Mouse (Mus musculus): Measurements from ENCODE around the gene Mast4. TPM values are rescaled to one million over a fixed set of nuclear protein-coding genes. Genes with fewer than 3 reads are reported as not detected.

Mast4 gene
- polyA plus RNA-seq, 1 experiment: 6.4 TPM

DNA sequence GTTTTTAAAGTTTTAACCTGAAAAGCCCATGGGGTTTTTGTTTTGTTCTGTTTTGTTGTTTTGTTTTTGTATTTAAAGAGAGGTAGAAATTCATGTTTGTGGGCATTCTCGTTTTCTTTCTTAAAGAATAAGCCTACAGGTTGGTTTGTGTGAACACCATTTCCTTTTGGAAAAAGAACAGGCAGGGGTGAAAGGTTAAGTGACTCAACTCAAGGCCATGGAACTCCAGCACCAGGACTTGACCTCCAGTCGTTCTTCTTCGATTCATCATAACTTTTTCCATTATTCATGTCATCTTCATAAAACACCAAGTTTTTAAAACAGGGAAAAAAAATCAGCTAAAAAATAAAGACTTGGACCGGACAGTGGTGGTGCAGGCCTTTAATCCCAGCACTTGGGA, 105.2 kb downstream of the Mast4 start:
- TF ChIP-seq CTCF (IDR thresholded peaks at IDR 0.05; ENCODE audit: extremely low read depth, insufficient read depth, insufficient read length, insufficient replicate concordance): no peak
- no peak for TF ChIP-seq POLR2A (IDR thresholded peaks at IDR 0.05; ENCODE audit: low read depth, low read length)
- H3K27ac ChIP-seq (ENCODE audit: insufficient read depth, low read length): no peak overlapping the region
- WGBS: 85% methylated on average over 4 of the region's 4 CpGs
- H3K36me3 ChIP-seq (ENCODE audit: control insufficient read depth, insufficient read depth, low read length): no peaks in the 10 kb centered on the region
- no peaks in the 10 kb centered on the region for H3K27me3 ChIP-seq (ENCODE audit: control insufficient read depth, insufficient read depth, low read length)
- no peak for DNase-seq (ENCODE audit: low read depth in 1 of 2, low spot score in 2 of 2)
- no peaks in the 10 kb centered on the region for H3K4me1 ChIP-seq (ENCODE audit: control insufficient read depth, insufficient read depth, insufficient read length)
- no peak overlapping the region for H3K4me3 ChIP-seq (ENCODE audit: extremely low read depth, insufficient read depth, insufficient read length)

DNA sequence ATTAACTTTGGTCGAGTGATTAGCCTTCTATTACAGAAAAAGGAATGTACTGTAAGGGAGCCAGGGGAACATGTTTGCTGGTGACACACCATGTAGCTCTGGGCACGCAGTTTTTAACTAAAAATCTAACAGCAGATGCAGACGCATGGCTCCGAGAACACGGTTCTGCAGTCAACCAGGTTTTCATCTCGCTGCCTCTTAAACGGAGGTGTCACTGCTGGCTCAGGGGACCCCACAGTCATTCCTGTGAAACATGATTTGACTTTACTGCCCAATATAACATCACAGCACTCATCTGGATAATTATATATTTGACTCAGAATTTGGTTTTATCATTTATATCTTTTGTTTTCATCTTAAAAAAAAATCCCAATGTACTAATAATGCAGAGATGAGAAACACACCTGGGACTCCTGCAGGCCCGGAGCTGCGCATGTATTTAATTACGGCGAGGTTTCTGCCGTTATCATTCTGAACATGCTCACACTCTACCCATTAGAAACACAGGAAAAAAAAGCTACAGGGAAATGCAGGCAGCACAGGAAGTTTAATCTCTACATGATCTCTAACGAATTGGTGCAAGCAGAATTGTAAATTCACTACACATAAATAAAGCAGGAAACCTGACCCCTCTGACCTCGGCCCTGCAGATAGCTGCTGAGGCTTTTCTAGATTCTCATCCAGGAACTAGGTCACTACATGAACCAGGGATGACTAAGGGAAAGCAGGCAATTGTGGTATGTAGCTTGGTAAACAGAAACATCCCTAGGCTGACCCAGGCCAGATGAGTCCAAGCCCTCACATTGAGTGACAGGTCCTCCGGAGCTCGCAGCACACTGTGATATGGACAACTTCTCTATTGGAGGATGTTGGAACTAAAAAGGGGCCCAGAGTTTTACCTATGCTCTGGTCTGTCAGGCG, 108.1 kb downstream of the Mast4 start:
- no peak for DNase-seq (ENCODE audit: low read depth in 1 of 2, low spot score in 2 of 2)
- WGBS: 56% methylated on average over 17 of the region's 17 CpGs
- Histone ChIP-seq H3K36me3 (ENCODE audit: control insufficient read depth, insufficient read depth, low read length) (no peaks in the 10 kb centered on the region), H3K4me3 (ENCODE audit: extremely low read depth, insufficient read depth, insufficient read length) (no peak overlapping the region), H3K27ac (ENCODE audit: insufficient read depth, low read length) (no peak overlapping the region), H3K4me1 (ENCODE audit: control insufficient read depth, insufficient read depth, insufficient read length) (no peaks in the 10 kb centered on the region), H3K27me3 (ENCODE audit: control insufficient read depth, insufficient read depth, low read length) (no peaks in the 10 kb centered on the region)
- TF ChIP-seq POLR2A (IDR thresholded peaks at IDR 0.05; ENCODE audit: low read depth, low read length) (no peak), CTCF (IDR thresholded peaks at IDR 0.05; ENCODE audit: extremely low read depth, insufficient read depth, insufficient read length, insufficient replicate concordance) (no peak)

DNA sequence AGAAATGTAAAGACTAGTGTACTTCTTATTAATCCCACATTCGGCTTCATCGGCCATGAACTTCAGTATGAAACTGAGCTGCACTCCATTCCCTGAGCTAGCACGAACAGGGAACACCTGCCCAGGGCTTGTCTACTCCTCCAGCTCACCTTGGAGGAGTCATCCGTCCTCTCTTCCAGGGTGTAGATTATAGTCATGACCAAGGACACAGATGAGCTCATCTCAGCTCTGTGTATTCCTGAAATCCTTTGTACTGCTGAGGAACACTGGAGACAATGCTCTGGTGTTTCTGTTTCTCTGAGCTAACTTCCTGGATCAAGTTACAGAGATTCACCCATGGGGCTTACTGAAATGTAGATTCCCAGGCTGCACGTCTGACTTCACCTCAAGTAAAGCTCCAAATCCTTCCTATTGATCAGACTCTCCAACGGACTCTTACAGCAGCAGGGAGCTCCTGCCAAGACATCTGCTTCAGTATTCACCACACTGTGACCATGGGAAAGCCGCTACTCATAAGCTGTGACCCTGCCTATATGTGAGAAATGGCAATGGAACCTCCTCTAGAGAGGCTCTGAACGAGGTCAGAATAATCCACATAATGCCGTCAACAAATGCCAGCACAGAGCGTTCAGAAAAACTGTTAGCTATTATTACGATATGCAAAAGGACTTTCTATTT, 108.9 kb downstream of the Mast4 start:
- WGBS: 84% methylated on average over 11 of the region's 11 CpGs
- Histone ChIP-seq H3K4me3 (ENCODE audit: extremely low read depth, insufficient read depth, insufficient read length) (no peak overlapping the region), H3K27me3 (ENCODE audit: control insufficient read depth, insufficient read depth, low read length) (no peaks in the 10 kb centered on the region), H3K36me3 (ENCODE audit: control insufficient read depth, insufficient read depth, low read length) (no peaks in the 10 kb centered on the region), H3K4me1 (ENCODE audit: control insufficient read depth, insufficient read depth, insufficient read length) (no peaks in the 10 kb centered on the region), H3K27ac (ENCODE audit: insufficient read depth, low read length) (no peak overlapping the region)
- no peak for TF ChIP-seq CTCF (IDR thresholded peaks at IDR 0.05; ENCODE audit: extremely low read depth, insufficient read depth, insufficient read length, insufficient replicate concordance)
- TF ChIP-seq POLR2A (IDR thresholded peaks at IDR 0.05; ENCODE audit: low read depth, low read length): no peak
- no peak for DNase-seq (ENCODE audit: low read depth in 1 of 2, low spot score in 2 of 2)

DNA sequence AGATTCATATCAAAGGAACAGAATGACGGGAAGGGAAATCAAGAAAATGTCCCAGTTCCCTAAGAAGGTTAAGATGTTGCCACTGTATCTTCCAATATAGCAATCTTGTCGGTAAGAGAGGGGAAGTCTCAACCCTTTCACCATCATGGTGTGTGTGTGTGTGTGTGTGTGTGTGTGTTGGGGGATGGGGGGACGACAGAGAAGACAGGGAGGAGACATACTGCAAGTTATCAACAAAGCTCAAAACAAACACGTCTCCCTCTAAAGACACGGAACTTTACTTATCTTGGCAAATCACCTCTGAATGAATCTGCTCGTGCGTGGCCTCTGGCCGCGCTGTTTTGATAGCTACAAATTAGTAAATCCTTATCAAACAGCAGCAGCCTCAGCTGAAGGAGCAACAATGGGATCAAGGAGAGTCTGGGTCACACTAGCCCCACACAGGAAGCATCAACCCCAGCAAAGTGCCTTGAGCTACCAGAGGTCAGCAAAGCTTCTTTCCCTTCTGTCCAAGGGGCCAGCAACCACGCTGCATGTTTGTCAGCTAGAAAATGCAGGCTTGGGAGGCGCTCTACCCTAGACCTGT, 113.7 kb downstream of the Mast4 start:
- 60% methylated on average over 11 of the region's 11 CpGs for WGBS
- Histone ChIP-seq H3K4me1 (ENCODE audit: control insufficient read depth, insufficient read depth, insufficient read length) (no peaks in the 10 kb centered on the region), H3K27me3 (ENCODE audit: control insufficient read depth, insufficient read depth, low read length) (no peaks in the 10 kb centered on the region)

DNA sequence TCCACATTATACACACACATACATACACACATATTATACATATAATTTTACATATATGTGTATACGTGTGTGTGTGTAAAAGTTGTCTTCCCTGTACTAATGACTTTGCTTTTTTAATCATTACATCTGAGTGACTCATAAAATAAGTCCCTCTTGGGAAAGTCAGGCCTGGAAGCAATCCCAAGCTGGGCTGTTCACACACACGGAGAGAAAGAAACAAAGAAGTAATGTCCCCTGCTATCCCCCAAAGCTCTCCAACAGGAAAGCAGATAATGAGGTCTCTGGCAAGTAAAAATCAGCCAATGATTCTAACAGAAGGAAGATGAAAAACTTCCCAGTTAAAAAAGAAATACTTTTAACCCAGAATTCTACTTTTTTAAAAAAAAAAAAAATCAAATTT, 114.3 kb downstream of the Mast4 start:
- H3K27me3 ChIP-seq (ENCODE audit: control insufficient read depth, insufficient read depth, low read length): no peaks in the 10 kb centered on the region
- no peaks in the 10 kb centered on the region for H3K4me1 ChIP-seq (ENCODE audit: control insufficient read depth, insufficient read depth, insufficient read length)
- no peak overlapping the region for H3K27ac ChIP-seq (ENCODE audit: insufficient read depth, low read length)
- no peak for DNase-seq (ENCODE audit: low read depth in 1 of 2, low spot score in 2 of 2)
- no peaks in the 10 kb centered on the region for H3K36me3 ChIP-seq (ENCODE audit: control insufficient read depth, insufficient read depth, low read length)
- WGBS: 79% methylated on average over 2 of the region's 2 CpGs
- H3K4me3 ChIP-seq (ENCODE audit: extremely low read depth, insufficient read depth, insufficient read length): no peak overlapping the region
- TF ChIP-seq CTCF (IDR thresholded peaks at IDR 0.05; ENCODE audit: extremely low read depth, insufficient read depth, insufficient read length, insufficient replicate concordance) (no peak), POLR2A (IDR thresholded peaks at IDR 0.05; ENCODE audit: low read depth, low read length) (no peak)

More for the DNA sequence above, 113.7 kb downstream of the Mast4 start:
- H3K36me3 ChIP-seq (ENCODE audit: control insufficient read depth, insufficient read depth, low read length): no peaks in the 10 kb centered on the region
- no peak overlapping the region for H3K27ac ChIP-seq (ENCODE audit: insufficient read depth, low read length)
- H3K4me3 ChIP-seq (ENCODE audit: extremely low read depth, insufficient read depth, insufficient read length): no peak overlapping the region
- DNase-seq (ENCODE audit: low read depth in 1 of 2, low spot score in 2 of 2): no peak
- TF ChIP-seq CTCF (IDR thresholded peaks at IDR 0.05; ENCODE audit: extremely low read depth, insufficient read depth, insufficient read length, insufficient replicate concordance) (no peak), POLR2A (IDR thresholded peaks at IDR 0.05; ENCODE audit: low read depth, low read length) (no peak)

DNA sequence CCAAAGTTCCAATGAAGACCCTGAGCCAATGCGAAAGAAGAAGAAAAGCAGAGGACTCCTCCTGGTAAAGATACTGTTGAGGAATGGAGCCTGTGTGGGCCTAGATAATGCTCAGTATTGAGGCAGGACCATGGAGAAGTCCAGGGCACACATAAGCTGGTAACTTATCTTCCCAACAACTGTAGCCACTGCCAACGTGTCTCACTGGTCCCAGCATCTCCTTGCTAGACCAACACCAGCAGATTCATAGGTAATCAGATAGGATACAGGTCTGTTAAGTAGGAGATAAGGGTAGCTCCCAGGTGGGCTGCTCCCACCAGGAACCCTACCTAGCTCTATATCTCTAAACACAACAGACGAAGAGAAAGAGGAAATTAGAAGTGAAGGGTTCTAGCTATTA, 116.8 kb downstream of the Mast4 start:
- no peak overlapping the region for H3K27ac ChIP-seq (ENCODE audit: insufficient read depth, low read length)
- H3K4me1 ChIP-seq (ENCODE audit: control insufficient read depth, insufficient read depth, insufficient read length): no peaks in the 10 kb centered on the region
- H3K36me3 ChIP-seq (ENCODE audit: control insufficient read depth, insufficient read depth, low read length): no peaks in the 10 kb centered on the region
- DNase-seq (ENCODE audit: low read depth in 1 of 2, low spot score in 2 of 2): no peak
- TF ChIP-seq POLR2A (IDR thresholded peaks at IDR 0.05; ENCODE audit: low read depth, low read length) (no peak), CTCF (IDR thresholded peaks at IDR 0.05; ENCODE audit: extremely low read depth, insufficient read depth, insufficient read length, insufficient replicate concordance) (no peak)
- no peak overlapping the region for H3K4me3 ChIP-seq (ENCODE audit: extremely low read depth, insufficient read depth, insufficient read length)
- H3K27me3 ChIP-seq (ENCODE audit: control insufficient read depth, insufficient read depth, low read length): no peaks in the 10 kb centered on the region
- WGBS: 81% methylated on average over 3 of the region's 3 CpGs

Measured in spleen, adult 2 months (tissue).